Mouse (Mus musculus) small intestine, adult 2 months (tissue): ENCODE measurements around the gene Astn2. TPM values are rescaled to one million over a fixed set of nuclear protein-coding genes. Genes with fewer than 3 reads are reported as not detected.

Experiments
- H3K27ac ChIP-seq: fragments of 200-500 bp; 2 replicates; pipeline ENCODE4 v1.5.1; 2012; ENCODE audit warnings: low read depth, low read length, control low read depth, inconsistent platforms; ENCODE audit not compliant: insufficient read depth
- H3K27me3 ChIP-seq: fragments of 200-500 bp; 2 replicates; pipeline ENCODE4 v1.6.1; 2012; ENCODE audit warnings: mild to moderate bottlenecking, moderate library complexity, low read length, inconsistent platforms; ENCODE audit not compliant: control insufficient read depth, insufficient read depth
- H3K36me3 ChIP-seq: fragments of 200-500 bp; 2 replicates; pipeline ENCODE4 v1.6.1; 2012; ENCODE audit warnings: mild to moderate bottlenecking, low read length, control low read depth, inconsistent platforms; ENCODE audit not compliant: control insufficient read depth, insufficient read depth
- H3K4me1 ChIP-seq: fragments of 200-500 bp; 2 replicates; pipeline ENCODE4 v1.6.1; 2012; ENCODE audit warnings: low read length, inconsistent platforms, mixed read lengths; ENCODE audit not compliant: control insufficient read depth, insufficient read depth, insufficient read length
- H3K4me3 ChIP-seq: fragments of 200-500 bp; 2 replicates; pipeline ENCODE4 v1.5.1; 2012; ENCODE audit warnings: low read depth, mild to moderate bottlenecking, control low read depth, inconsistent platforms, low read length, moderate library complexity
- CTCF ChIP-seq: fragments of 200-500 bp; IDR thresholded peaks from 2 replicates; pipeline ENCODE4 v1.5.1; 2012; ENCODE audit warnings: low read depth, mild to moderate bottlenecking, control low read depth, inconsistent platforms, low read length, moderate library complexity, mixed read lengths; ENCODE audit not compliant: insufficient replicate concordance, insufficient read length; ENCODE audit errors: extremely low read depth
- POLR2A ChIP-seq: fragments of 200-500 bp; IDR thresholded peaks from 2 replicates; pipeline ENCODE4 v1.6.1; 2012; ENCODE audit warnings: low read depth, mild to moderate bottlenecking, control low read depth, inconsistent platforms, low read length, moderate library complexity
- WGBS: fragments of 180-500 bp; shearing (Covaris S2); methylation state at CpG from one replicate; pipeline ENCODE4 v1.1.7; 2018; 5-methylcytosine and 5-hydroxymethylcytosine counted together
- polyA plus RNA-seq: library from polyadenylated mRNA; depleted of rRNA; stranded (reverse); fragments of >200 nt; gene quantifications from 2 replicates; pipeline ENCODE4 v1.2.3, GENCODE M21; 2012

Gene Astn2
- polyA plus RNA-seq, 1 experiment, result 0.37 TPM

DNA sequence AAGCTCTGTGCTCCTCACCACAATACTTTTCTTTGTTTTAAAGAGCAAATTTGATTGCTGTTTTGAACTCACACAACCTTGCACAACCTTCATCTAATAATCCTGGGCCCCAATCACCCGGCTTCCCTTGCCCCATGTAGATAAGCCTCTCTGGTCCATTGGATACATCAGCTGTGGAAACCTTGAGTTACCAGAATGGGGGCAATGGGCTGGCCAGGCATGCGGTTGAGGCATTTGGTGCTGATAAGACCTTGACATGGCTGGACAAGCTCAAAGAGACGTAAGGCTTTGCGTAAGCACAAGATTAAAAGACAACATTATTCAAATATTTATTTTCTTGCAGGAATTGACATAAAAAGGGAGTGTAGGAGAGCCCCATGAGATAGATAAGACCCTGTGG lies 988.9 kb downstream of the Astn2 start:
- Histone ChIP-seq H3K27me3 (no peaks in the 10 kb centered on the region), H3K4me1 (no peaks in the 10 kb centered on the region), H3K27ac (no peak overlapping the region), H3K36me3 (no peaks in the 10 kb centered on the region), H3K4me3 (no peak overlapping the region)
- 43% methylated on average over 4 of the region's 4 CpGs for WGBS
- no peak for TF ChIP-seq POLR2A
- no peak for TF ChIP-seq CTCF

- Histone ChIP-seq H3K4me3 (no peak overlapping the region), H3K27me3 (no peaks in the 10 kb centered on the region; the same call in 1 of the 2 replicates), H3K4me1 (no peaks in the 10 kb centered on the region), H3K27ac (no peak overlapping the region), H3K36me3 (no peaks in the 10 kb centered on the region)
- 77% methylated on average over 6 of the region's 6 CpGs for WGBS
- TF ChIP-seq POLR2A (no peak), CTCF (no peak)
These were observed 1001.4 kb downstream of the Astn2 start for GRCm38 (mm10) chr4:65402836-65403634.

- no peaks in the 10 kb centered on the region; the same call in 1 of the 2 replicates for H3K27me3 ChIP-seq
- 72% methylated on average over 5 of the region's 5 CpGs for WGBS
- H3K4me1 ChIP-seq, result no peaks in the 10 kb centered on the region
- no peaks in the 10 kb centered on the region for H3K36me3 ChIP-seq
- H3K27ac ChIP-seq, result no peak overlapping the region
- TF ChIP-seq POLR2A, result no peak
- TF ChIP-seq CTCF, result no peak
- no peak overlapping the region for H3K4me3 ChIP-seq
These were observed 1002.1 kb downstream of the Astn2 start for GRCm38 (mm10) chr4:65402286-65402685.

DNA sequence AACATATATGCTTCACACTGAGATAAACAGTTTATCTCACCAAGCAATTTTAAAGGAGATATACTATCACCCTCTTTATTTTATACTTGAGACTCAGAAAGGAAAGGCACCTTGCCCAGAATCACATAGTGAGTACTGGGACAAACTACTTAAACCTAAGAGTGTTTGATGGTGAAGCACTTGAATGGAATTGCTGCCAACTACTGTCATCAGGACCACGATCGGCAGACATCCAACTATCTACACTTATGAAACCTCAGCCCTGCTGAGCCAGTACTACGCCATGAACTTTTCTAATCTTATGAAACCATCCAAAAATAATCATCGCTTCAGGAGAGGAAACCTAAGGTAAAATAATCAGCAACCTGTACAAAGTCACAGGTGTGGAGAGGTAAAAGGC lies 1005.0 kb downstream of the Astn2 start:
- H3K4me3 ChIP-seq, result no peak overlapping the region
- H3K36me3 ChIP-seq, result no peaks in the 10 kb centered on the region
- no peak for TF ChIP-seq CTCF
- TF ChIP-seq POLR2A, result no peak
- no peak overlapping the region for H3K27ac ChIP-seq
- no peaks in the 10 kb centered on the region for H3K4me1 ChIP-seq
- H3K27me3 ChIP-seq, result no peaks in the 10 kb centered on the region; the same call in 1 of the 2 replicates
- WGBS, result 89% methylated on average over 4 of the region's 4 CpGs

DNA sequence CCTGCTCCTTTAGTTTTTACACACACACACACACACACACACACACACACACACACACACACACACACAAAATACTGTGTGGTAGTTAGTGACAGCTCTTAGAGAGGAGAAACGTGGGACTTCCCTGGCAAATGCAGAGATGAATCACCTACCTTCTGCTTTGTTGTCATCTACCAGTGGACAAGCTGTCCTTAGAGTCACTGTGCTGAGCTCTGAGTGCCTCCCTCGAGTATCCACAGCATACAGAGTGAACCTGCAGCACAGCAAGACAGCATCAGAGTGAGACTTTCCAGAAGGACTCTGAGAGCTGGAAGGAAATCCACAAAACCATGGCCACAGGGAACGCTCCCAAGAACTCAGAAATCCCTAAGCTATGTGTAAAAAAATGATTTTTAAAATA lies 1007.6 kb downstream of the Astn2 start:
- H3K36me3 ChIP-seq, result no peaks in the 10 kb centered on the region
- no peak overlapping the region for H3K27ac ChIP-seq
- H3K4me1 ChIP-seq, result no peaks in the 10 kb centered on the region
- H3K27me3 ChIP-seq, result no peaks in the 10 kb centered on the region; the same call in 1 of the 2 replicates
- H3K4me3 ChIP-seq, result no peak overlapping the region
- WGBS, result 52% methylated on average over 3 of the region's 3 CpGs
- TF ChIP-seq CTCF (no peak), POLR2A (no peak)

DNA sequence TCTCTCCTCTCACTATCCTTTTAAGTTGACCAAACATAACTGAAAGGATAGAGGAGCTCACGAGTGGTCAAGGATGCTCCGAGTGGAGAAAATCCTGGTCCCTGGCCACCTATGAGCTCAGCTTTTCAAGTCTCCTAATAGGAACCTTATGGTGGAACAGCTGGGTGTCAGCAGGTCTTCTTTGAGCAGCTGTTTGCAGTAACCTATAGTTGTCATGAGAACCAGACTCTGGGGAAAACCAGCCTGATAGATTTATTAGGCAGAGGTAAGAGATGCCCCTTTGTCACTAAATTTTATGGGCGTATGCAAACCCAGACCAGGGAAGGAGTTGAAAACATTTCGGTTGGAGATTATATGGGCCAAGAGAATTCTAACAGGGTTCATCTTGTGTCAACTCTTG lies 1013.4 kb downstream of the Astn2 start:
- no peak for TF ChIP-seq CTCF
- Histone ChIP-seq H3K4me1 (no peaks in the 10 kb centered on the region), H3K4me3 (no peak overlapping the region), H3K27me3 (no peaks in the 10 kb centered on the region), H3K36me3 (no peaks in the 10 kb centered on the region), H3K27ac (no peak overlapping the region)
- WGBS, result 78% methylated on average over 4 of the region's 4 CpGs

- Histone ChIP-seq H3K36me3 (no peaks in the 10 kb centered on the region), H3K4me1 (no peaks in the 10 kb centered on the region), H3K27me3 (no peaks in the 10 kb centered on the region), H3K4me3 (no peak overlapping the region), H3K27ac (no peak overlapping the region)
- WGBS, result 88% methylated on average over 4 of the region's 4 CpGs
- no peak for TF ChIP-seq CTCF
These were observed 1021.3 kb downstream of the Astn2 start for GRCm38 (mm10) chr4:65383070-65383469.
